Mouse (Mus musculus): ENCODE results near the gene Gm20379.

Gene Gm20379

GRCm38 (mm10) chr13:92305680-92306079 lies at the start of gene Gm20379:
Gm20379 (plus strand) TSS chr13:92305980.
- DNase-seq (ENCODE audit: low read depth, low spot score) = no peak

- no peak for DNase-seq (ENCODE audit: low read depth, low spot score)
These were observed 44.5 kb upstream of the Gm20379 start for GRCm38 (mm10) chr13:92261329-92261728.

- no peak for DNase-seq (ENCODE audit: low read depth, low spot score)
These were observed 42.2 kb upstream of the Gm20379 start for GRCm38 (mm10) chr13:92263566-92263965.

- peak; percentile 21 for DNase-seq (ENCODE audit: low read depth, low spot score)
These were observed 38.7 kb upstream of the Gm20379 start for GRCm38 (mm10) chr13:92267076-92267475.

- DNase-seq (ENCODE audit: low read depth, low spot score) = no peak
These were observed 31.2 kb upstream of the Gm20379 start for GRCm38 (mm10) chr13:92274274-92275198.

- DNase-seq (ENCODE audit: low read depth, low spot score) = no peak
These were observed 30.5 kb upstream of the Gm20379 start for GRCm38 (mm10) chr13:92275292-92275691.

- no peak for DNase-seq (ENCODE audit: low read depth, low spot score)
These were observed 28.8 kb upstream of the Gm20379 start for GRCm38 (mm10) chr13:92277027-92277426.

GRCm38 (mm10) chr13:92291605-92292004 lies 14.2 kb upstream of the Gm20379 start:
- no peak for DNase-seq (ENCODE audit: low read depth, low spot score)

- DNase-seq (ENCODE audit: low read depth, low spot score) = no peak
These were observed 11.9 kb upstream of the Gm20379 start for GRCm38 (mm10) chr13:92293883-92294282.

GRCm38 (mm10) chr13:92296490-92296889 lies 9.3 kb upstream of the Gm20379 start:
- no peak for DNase-seq (ENCODE audit: low read depth, low spot score)

GRCm38 (mm10) chr13:92297021-92297420 lies 8.8 kb upstream of the Gm20379 start:
- DNase-seq (ENCODE audit: low read depth, low spot score) = no peak

GRCm38 (mm10) chr13:92299522-92299921 lies 6.3 kb upstream of the Gm20379 start:
- DNase-seq (ENCODE audit: low read depth, low spot score) = no peak

- DNase-seq (ENCODE audit: low read depth, low spot score) = no peak
These were observed 4.0 kb upstream of the Gm20379 start for GRCm38 (mm10) chr13:92301754-92302153.

- no peak for DNase-seq (ENCODE audit: low read depth, low spot score)
These were observed 3.3 kb upstream of the Gm20379 start for GRCm38 (mm10) chr13:92302466-92302865.

- DNase-seq (ENCODE audit: low read depth, low spot score) = no peak
These were observed 2.5 kb upstream of the Gm20379 start for GRCm38 (mm10) chr13:92303062-92303948.

- no peak for DNase-seq (ENCODE audit: low read depth, low spot score)
These were observed 1.5 kb upstream of the Gm20379 start for GRCm38 (mm10) chr13:92304291-92304690.

GRCm38 (mm10) chr13:92314613-92315012 lies 8.8 kb downstream of the Gm20379 start:
- no peak for DNase-seq (ENCODE audit: low read depth, low spot score)

- DNase-seq (ENCODE audit: low read depth, low spot score) = no peak
These were observed 15.0 kb downstream of the Gm20379 start for GRCm38 (mm10) chr13:92320770-92321169.

- peak; percentile 17 for DNase-seq (ENCODE audit: low read depth, low spot score)
These were observed 20.2 kb downstream of the Gm20379 start for GRCm38 (mm10) chr13:92326030-92326429.

GRCm38 (mm10) chr13:92328000-92328399 lies 22.2 kb downstream of the Gm20379 start:
- no peak for DNase-seq (ENCODE audit: low read depth, low spot score)

GRCm38 (mm10) chr13:92330621-92331020 lies 24.8 kb downstream of the Gm20379 start:
- no peak for DNase-seq (ENCODE audit: low read depth, low spot score)

All from R1 (cell line).